7 mouse cellular contexts compared by ENCODE assay signal in the genomic region with DNA sequence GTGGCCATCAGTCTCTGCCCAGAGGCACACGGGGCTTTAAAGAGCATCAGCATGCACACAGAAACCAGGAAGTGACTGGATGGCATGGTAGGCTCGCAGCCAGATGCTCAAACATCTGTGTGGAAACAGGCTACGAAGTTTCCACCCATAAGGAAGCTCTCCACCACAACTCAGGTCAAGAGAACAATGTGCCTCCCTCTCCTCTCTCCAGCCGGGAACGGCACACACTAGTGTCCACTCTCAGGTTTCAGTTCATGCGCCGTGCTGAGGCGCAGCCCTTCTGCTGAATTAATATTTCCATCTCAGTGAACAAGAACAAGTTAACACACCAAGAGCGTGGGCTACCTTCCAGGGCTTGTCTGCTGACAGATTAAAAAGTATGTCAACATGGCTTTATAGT.
DNase-seq lines count a peak whose midpoint lies in the region; ATAC-seq and TF ChIP-seq lines count a peak whose summit lies in the region.

No protein-coding gene starts in this region.

- H3K27me3 ChIP-seq in heart, postnatal 0 days (ENCODE audit: control insufficient read depth, insufficient read depth, low read length): no peaks in the 10 kb centered on the region
- H3K27me3 ChIP-seq in limb, embryonic 12.5 days: no peaks in the 10 kb centered on the region
- no peaks in the 10 kb centered on the region for H3K27me3 ChIP-seq in thymus, adult 2 months (ENCODE audit: control insufficient read depth, insufficient read depth, low read length)

- peaks cover 10% of the 10 kb centered on the region; the same call in 1 of the 2 replicates for H3K4me1 ChIP-seq in heart, postnatal 0 days (ENCODE audit: control insufficient read depth, insufficient read depth)
- H3K4me1 ChIP-seq in limb, embryonic 12.5 days (replicated peaks): peaks cover 26% of the 10 kb centered on the region
- 0 out of 2 replicates have a peak, but pooled peaks cover 5% of the 10 kb centered on the region for H3K4me1 ChIP-seq in thymus, adult 2 months (replicated peaks; ENCODE audit: control insufficient read depth, insufficient read depth, low read length)

- peak; percentile 86 for DNase-seq in Muller cell, postnatal 12 days (ENCODE audit: inconsistent ontology term)
- peak; percentile 39 for DNase-seq in cerebellum, adult 11 months
- DNase-seq in heart, postnatal 0 days (ENCODE audit: low spot score): no peak
- DNase-seq in urinary bladder, postnatal 25 days (ENCODE audit: low spot score): no peak
- DNase-seq in spleen, adult 18-20 months: no peak
- no peak for DNase-seq in thymus, adult 2 months

- no peak overlapping the region for H3K27ac ChIP-seq in heart, postnatal 0 days (ENCODE audit: low read depth)
- peak overlapping the region; percentile 20; the same call in 1 of the 2 replicates for H3K27ac ChIP-seq in limb, embryonic 12.5 days
- H3K27ac ChIP-seq in thymus, adult 2 months (ENCODE audit: control insufficient read depth, insufficient read depth, low read length): no peak overlapping the region

- peak overlapping the region; percentile 29 for H3K4me2 ChIP-seq in heart, postnatal 0 days (ENCODE audit: low read depth, low read length)
- H3K4me2 ChIP-seq in limb, embryonic 12.5 days: no peak overlapping the region

- TF ChIP-seq CTCF in heart, postnatal 0 days (IDR thresholded peaks at IDR 0.05; ENCODE audit: low read depth): no peak
- no peak for TF ChIP-seq CTCF in thymus, adult 2 months (IDR thresholded peaks at IDR 0.05; ENCODE audit: borderline replicate concordance, control insufficient read depth, extremely low read depth, insufficient read depth, low read length, poor library complexity)

- TF ChIP-seq EP300 in heart, postnatal 0 days (IDR thresholded peaks at IDR 0.05; ENCODE audit: low read depth): no peak

- no peaks in the 10 kb centered on the region for H3K36me3 ChIP-seq in heart, postnatal 0 days (replicated peaks; ENCODE audit: control insufficient read depth, insufficient read depth, low read length)
- H3K36me3 ChIP-seq in limb, embryonic 12.5 days: no peaks in the 10 kb centered on the region
- no peaks in the 10 kb centered on the region for H3K36me3 ChIP-seq in thymus, adult 2 months (ENCODE audit: control insufficient read depth, insufficient read depth, low read length)

- H3K9me3 ChIP-seq in heart, postnatal 0 days (replicated peaks; ENCODE audit: control insufficient read depth, low read length): no peaks in the 10 kb centered on the region
- no peaks in the 10 kb centered on the region for H3K9me3 ChIP-seq in limb, embryonic 12.5 days

- 42% methylated on average over 9 of the region's 9 CpGs for WGBS in heart, postnatal 0 days
- 50% methylated on average over 9 of the region's 9 CpGs for WGBS in limb, embryonic 12.5 days
- 38% methylated on average over 9 of the region's 9 CpGs for WGBS in thymus, adult 2 months

- no peak for TF ChIP-seq POLR2A in thymus, adult 2 months (IDR thresholded peaks at IDR 0.05; ENCODE audit: control insufficient read depth, extremely low read depth, insufficient read depth, low read length, poor library complexity)

- H3K4me3 ChIP-seq in heart, postnatal 0 days (ENCODE audit: low read depth, low read length): no peak overlapping the region
- no peak overlapping the region for H3K4me3 ChIP-seq in limb, embryonic 12.5 days (replicated peaks)
- no peak overlapping the region for H3K4me3 ChIP-seq in thymus, adult 2 months (ENCODE audit: control insufficient read depth, insufficient read depth, low read length)

- no peak; the same call in 1 of the 2 replicates for ATAC-seq in heart, postnatal 0 days (ENCODE audit: insufficient read depth, low read depth)
- ATAC-seq in limb, embryonic 12.5 days (ENCODE audit: insufficient number of reproducible peaks, insufficient read depth, low FRiP score, low TSS enrichment, low read depth): no peak

- no peak overlapping the region; the same call in 1 of the 2 replicates for H3K9ac ChIP-seq in heart, postnatal 0 days (replicated peaks; ENCODE audit: low read depth, low read length)
- no peak overlapping the region for H3K9ac ChIP-seq in limb, embryonic 12.5 days (replicated peaks)

Comparison
In these comparisons a context has a peak if more than half of its experiments do, and no peak if none do; other contexts are left out.
1. DNase-seq: peak in Muller cell, postnatal 12 days (single experiment) and cerebellum, adult 11 months (single experiment); none in heart, postnatal 0 days (single experiment), urinary bladder, postnatal 25 days (single experiment), spleen, adult 18-20 months (0 of 2) and thymus, adult 2 months (single experiment).